Mouse (Mus musculus): ENCODE results near the gene Braf. TPM values are rescaled to one million over a fixed set of nuclear protein-coding genes. Genes with fewer than 3 reads are reported as not detected.

Braf gene
- polyA plus RNA-seq, 1 experiment from 2014 or later: 25.9 TPM

DNA sequence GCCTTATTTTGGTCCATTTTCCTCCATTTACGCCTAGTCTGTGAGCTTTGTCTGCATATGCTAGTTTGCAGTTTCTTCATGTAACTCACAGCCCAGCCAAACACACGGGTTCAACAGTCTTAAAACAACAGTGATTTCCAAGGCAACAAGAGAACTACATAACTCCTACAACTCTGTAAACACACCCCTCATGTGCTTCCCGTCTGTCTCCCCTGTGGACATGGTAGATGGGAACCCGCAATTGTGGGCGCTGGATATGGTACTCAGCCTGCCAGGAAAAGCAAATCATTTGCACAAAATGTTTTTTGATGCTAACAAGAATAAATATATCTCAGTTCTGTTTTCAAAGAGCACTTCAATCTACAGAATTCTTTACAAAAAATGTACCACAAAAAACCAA is 120.7 kb downstream of the Braf start:
- Histone ChIP-seq H3K36me3 (ENCODE audit: control insufficient read depth, insufficient read depth, low read length) (peaks cover 38% of the 10 kb centered on the region), H3K27ac (replicated peaks; ENCODE audit: low read depth, low read length) (no peak overlapping the region), H3K4me3 (replicated peaks; ENCODE audit: low read depth, low read length) (no peak overlapping the region), H3K27me3 (ENCODE audit: control insufficient read depth, insufficient read depth, low read length) (no peaks in the 10 kb centered on the region), H3K4me2 (ENCODE audit: low read length) (no peak overlapping the region), H3K9ac (replicated peaks; ENCODE audit: low read length) (no peak overlapping the region), H3K4me1 (ENCODE audit: control insufficient read depth, insufficient read depth, low read length) (no peaks in the 10 kb centered on the region), H3K9me3 (ENCODE audit: control insufficient read depth, low read length) (no peaks in the 10 kb centered on the region)
- WGBS: 90% methylated on average over 5 of the region's 5 CpGs
- no peak for ATAC-seq (ENCODE audit: low FRiP score, low TSS enrichment)
- DNase-seq: no peak

DNA sequence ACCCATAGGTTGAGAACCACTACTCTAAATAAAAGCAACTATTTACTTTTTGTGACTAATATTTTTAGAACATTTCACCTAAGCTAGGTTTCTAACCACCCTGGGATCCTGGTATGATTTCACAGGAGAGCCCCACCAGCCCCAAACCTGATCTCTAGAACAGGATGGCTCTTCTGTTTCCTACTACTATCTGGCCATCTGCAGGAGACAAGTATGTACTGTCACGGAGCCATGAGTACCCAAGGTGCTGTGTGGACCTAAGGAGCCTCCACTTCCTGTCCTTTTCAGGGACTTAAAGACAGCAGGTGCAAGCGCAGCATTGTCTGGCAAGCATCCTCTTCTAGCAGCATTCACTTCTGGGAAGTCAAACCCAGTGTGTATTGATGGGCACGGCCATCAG is 123.4 kb downstream of the Braf start:
- ATAC-seq (ENCODE audit: low FRiP score, low TSS enrichment) (no peak), DNase-seq (no peak)
- Histone ChIP-seq H3K4me2 (ENCODE audit: low read length) (no peak overlapping the region), H3K4me3 (replicated peaks; ENCODE audit: low read depth, low read length) (no peak overlapping the region), H3K36me3 (ENCODE audit: control insufficient read depth, insufficient read depth, low read length) (peaks cover 54% of the 10 kb centered on the region), H3K4me1 (ENCODE audit: control insufficient read depth, insufficient read depth, low read length) (no peaks in the 10 kb centered on the region), H3K27ac (replicated peaks; ENCODE audit: low read depth, low read length) (no peak overlapping the region), H3K9me3 (ENCODE audit: control insufficient read depth, low read length) (no peaks in the 10 kb centered on the region), H3K9ac (replicated peaks; ENCODE audit: low read length) (no peak overlapping the region), H3K27me3 (ENCODE audit: control insufficient read depth, insufficient read depth, low read length) (no peaks in the 10 kb centered on the region)
- 85% methylated on average over 3 of the region's 3 CpGs for WGBS

DNA sequence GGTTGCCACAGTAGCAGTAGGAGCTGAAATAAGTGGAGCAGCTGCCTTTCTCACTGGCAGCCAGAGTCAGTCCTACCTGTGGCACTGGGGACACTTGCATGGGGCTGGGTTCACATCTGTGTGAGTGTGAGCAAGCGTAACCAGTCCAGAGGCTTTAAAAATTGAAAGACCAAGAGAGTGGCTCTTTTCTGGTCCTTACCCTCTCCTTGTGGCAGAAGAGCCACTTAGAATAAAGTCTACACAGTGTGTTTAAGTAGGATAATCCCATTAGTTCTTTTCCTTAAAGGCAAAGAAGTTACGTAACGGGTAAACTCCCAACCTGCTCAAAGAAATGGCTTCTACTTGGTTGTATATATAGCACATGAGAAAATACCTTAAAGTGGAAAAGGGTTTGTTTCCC is 124.4 kb downstream of the Braf start:
- 95% methylated on average over 3 of the region's 3 CpGs for WGBS
- Histone ChIP-seq H3K4me3 (replicated peaks; ENCODE audit: low read depth, low read length) (no peak overlapping the region), H3K27ac (replicated peaks; ENCODE audit: low read depth, low read length) (no peak overlapping the region), H3K9ac (replicated peaks; ENCODE audit: low read length) (no peak overlapping the region), H3K4me1 (ENCODE audit: control insufficient read depth, insufficient read depth, low read length) (no peaks in the 10 kb centered on the region), H3K9me3 (ENCODE audit: control insufficient read depth, low read length) (no peaks in the 10 kb centered on the region), H3K27me3 (ENCODE audit: control insufficient read depth, insufficient read depth, low read length) (no peaks in the 10 kb centered on the region), H3K36me3 (ENCODE audit: control insufficient read depth, insufficient read depth, low read length) (peaks cover 54% of the 10 kb centered on the region), H3K4me2 (ENCODE audit: low read length) (no peak overlapping the region)
- DNase-seq: no peak
- ATAC-seq (ENCODE audit: low FRiP score, low TSS enrichment): no peak

DNA sequence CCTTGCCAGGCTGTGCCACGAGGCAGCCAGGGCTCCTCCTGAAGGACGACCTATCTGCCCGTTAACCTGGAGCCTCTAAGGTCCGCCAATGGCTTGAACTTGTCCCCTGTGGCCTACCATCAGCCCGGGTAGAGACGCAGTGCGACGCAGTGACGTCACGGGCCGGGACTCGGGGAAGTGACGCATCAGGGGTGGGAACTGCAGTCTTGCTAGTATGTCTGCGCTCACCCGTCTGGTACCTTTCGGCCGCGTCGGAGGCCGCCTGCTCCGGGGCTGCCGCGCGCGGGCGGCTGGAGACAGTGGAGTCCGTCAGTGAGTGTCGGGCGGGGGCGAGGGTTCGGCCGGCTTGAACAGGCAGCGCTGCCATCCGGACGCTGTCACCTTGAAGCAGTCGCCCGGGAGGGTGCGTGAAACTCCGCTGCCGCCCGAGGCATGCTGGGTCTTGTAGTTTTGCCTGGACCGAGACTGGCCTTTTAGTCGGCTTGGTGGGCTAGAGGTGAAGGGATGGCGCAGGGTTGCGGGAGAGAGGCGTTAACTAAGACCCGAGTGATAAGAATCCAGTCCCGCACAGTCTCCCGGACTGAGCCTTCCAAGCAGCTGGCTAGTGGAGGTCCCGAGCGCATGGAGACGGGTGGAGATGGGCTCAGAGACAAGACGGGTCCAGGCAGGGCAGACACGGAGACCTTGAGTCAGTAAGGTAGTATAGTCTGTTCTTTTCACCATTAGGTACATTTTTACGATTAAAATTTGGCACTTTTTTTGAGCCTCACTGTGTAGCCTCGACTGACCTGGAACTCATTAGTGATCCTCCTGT is 132.7 kb downstream of the Braf start, which contains the start of gene Ndufb2:
TSS of gene Ndufb2 (plus strand) at position 174 of the 814 bp plus-strand sequence.
- peaks cover 5% of the 10 kb centered on the region; the same call in 1 of the 2 replicates for H3K4me1 ChIP-seq (ENCODE audit: control insufficient read depth, insufficient read depth, low read length)
- H3K4me2 ChIP-seq (ENCODE audit: low read length): peak within 1 kb of the TSS; percentile 71
- DNase-seq (peak; percentile 98), ATAC-seq (ENCODE audit: low FRiP score, low TSS enrichment) (peak; percentile 98)
- H3K4me3 ChIP-seq (replicated peaks; ENCODE audit: low read depth, low read length): peak within 1 kb of the TSS; percentile 78
- no peaks in the 10 kb centered on the region for H3K27me3 ChIP-seq (ENCODE audit: control insufficient read depth, insufficient read depth, low read length)
- peaks cover 28% of the 10 kb centered on the region for H3K36me3 ChIP-seq (ENCODE audit: control insufficient read depth, insufficient read depth, low read length)
- peak within 1 kb of the TSS; percentile 95 for H3K27ac ChIP-seq (replicated peaks; ENCODE audit: low read depth, low read length)
- under 1% methylated on average over 56 of the region's 56 CpGs for WGBS
- peak within 1 kb of the TSS; percentile 77 for H3K9ac ChIP-seq (replicated peaks; ENCODE audit: low read length)
- H3K9me3 ChIP-seq (ENCODE audit: control insufficient read depth, low read length): no peaks in the 10 kb centered on the region

DNA sequence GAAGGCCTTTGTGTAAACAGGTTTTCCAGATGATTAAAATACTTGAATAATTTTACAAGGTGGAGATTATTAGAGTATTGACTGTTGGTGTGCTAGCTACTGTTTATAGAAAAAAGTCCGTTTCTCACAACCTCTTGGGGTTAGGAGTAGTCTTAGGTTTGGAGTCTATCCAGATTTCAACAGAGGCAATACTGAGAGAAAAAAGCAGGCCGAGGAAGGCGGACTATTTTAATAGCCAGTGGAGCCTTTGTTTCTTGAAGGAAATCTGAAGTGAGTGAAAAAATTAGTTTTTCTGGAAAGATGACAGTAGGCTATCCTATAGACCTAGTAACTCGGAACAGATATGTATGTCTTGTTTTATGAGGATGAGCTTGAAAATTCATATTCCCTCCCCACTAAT is 133.8 kb downstream of the Braf start:
- WGBS: 98% methylated on average over 4 of the region's 4 CpGs
- H3K27me3 ChIP-seq (ENCODE audit: control insufficient read depth, insufficient read depth, low read length): no peaks in the 10 kb centered on the region
- DNase-seq (no peak), ATAC-seq (ENCODE audit: low FRiP score, low TSS enrichment) (no peak)
- H3K9ac ChIP-seq (replicated peaks; ENCODE audit: low read length): no peak overlapping the region
- H3K4me3 ChIP-seq (replicated peaks; ENCODE audit: low read depth, low read length): no peak overlapping the region
- no peak overlapping the region for H3K27ac ChIP-seq (replicated peaks; ENCODE audit: low read depth, low read length)
- peaks cover 30% of the 10 kb centered on the region for H3K36me3 ChIP-seq (ENCODE audit: control insufficient read depth, insufficient read depth, low read length)
- no peaks in the 10 kb centered on the region for H3K9me3 ChIP-seq (ENCODE audit: control insufficient read depth, low read length)
- H3K4me2 ChIP-seq (ENCODE audit: low read length): no peak overlapping the region
- H3K4me1 ChIP-seq (ENCODE audit: control insufficient read depth, insufficient read depth, low read length): peaks cover 5% of the 10 kb centered on the region; the same call in 1 of the 2 replicates

DNA sequence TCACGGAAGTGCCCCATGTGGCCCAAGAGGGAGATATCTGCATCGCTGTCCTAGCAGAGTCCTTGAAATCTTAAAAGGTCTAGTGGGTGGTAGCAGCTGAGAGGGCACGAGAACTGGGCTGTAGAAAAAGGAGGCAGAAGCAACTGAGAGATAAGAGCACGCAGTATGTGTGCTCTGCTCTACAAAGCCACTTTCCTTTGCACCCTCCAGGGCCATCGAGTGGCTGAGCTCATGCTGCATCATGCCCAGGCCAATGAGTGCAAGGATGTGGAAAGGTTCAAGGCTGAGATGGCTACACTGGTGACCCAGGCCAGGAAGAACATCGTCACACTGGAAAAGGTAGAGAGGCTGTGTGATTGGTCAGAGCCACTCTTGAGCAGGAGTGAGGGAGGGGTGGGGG is 139.7 kb downstream of the Braf start, which contains the start of gene Gm42420:
TSS of gene Gm42420 (plus strand) at position 237 of the 400 bp plus-strand sequence.
- no peak for DNase-seq
- Histone ChIP-seq H3K9me3 (ENCODE audit: control insufficient read depth, low read length) (no peaks in the 10 kb centered on the region), H3K36me3 (ENCODE audit: control insufficient read depth, insufficient read depth, low read length) (peaks cover 79% of the 10 kb centered on the region), H3K4me3 (replicated peaks; ENCODE audit: low read depth, low read length) (no peak within 1 kb of the TSS), H3K4me2 (ENCODE audit: low read length) (no peak within 1 kb of the TSS), H3K4me1 (ENCODE audit: control insufficient read depth, insufficient read depth, low read length) (no peaks in the 10 kb centered on the region), H3K27ac (replicated peaks; ENCODE audit: low read depth, low read length) (no peak within 1 kb of the TSS), H3K27me3 (ENCODE audit: control insufficient read depth, insufficient read depth, low read length) (no peaks in the 10 kb centered on the region), H3K9ac (replicated peaks; ENCODE audit: low read length) (no peak within 1 kb of the TSS)
- 94% methylated on average over 6 of the region's 6 CpGs for WGBS
- ATAC-seq (ENCODE audit: low FRiP score, low TSS enrichment): no peak

DNA sequence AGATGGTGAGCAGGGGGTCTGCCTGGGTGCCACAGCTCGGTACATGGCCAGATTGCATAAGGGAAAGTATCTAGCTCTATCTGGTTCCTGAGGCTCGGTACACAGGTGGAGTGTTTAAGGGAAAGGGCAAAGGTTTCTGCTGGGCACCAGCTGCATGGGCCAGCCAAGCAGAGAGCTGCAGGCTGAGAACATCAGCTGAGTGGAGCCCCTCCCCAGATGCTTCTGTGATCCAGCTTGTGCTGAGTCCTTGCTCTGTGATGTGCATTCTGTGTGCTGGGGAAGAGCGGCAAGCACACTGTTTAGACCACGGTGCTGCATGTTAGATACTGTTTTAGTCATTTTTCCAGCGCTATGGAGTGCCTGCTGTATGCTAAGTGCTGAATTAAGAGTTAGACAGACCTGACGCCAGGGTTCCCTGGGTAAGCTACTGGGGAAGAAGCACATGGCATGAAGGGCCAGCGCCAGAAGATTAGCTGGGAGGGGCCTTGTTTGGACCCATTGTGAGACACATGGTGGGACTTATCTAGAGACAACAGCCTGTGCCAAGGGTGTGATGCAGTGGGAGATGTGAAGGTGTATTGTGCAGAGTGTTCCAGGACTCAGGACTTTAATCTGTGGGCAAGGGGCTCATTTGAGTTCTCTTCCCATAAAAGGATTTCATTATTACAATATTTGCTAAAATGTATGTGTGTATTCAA is 144.0 kb downstream of the Braf start:
- DNase-seq: no peak
- Histone ChIP-seq H3K9ac (replicated peaks; ENCODE audit: low read length) (no peak overlapping the region), H3K27ac (replicated peaks; ENCODE audit: low read depth, low read length) (no peak overlapping the region), H3K4me1 (ENCODE audit: control insufficient read depth, insufficient read depth, low read length) (no peaks in the 10 kb centered on the region), H3K36me3 (ENCODE audit: control insufficient read depth, insufficient read depth, low read length) (peaks cover 76% of the 10 kb centered on the region), H3K27me3 (ENCODE audit: control insufficient read depth, insufficient read depth, low read length) (no peaks in the 10 kb centered on the region), H3K4me2 (ENCODE audit: low read length) (no peak overlapping the region), H3K4me3 (replicated peaks; ENCODE audit: low read depth, low read length) (no peak overlapping the region), H3K9me3 (ENCODE audit: control insufficient read depth, low read length) (no peaks in the 10 kb centered on the region)
- 79% methylated on average over 7 of the region's 7 CpGs for WGBS
- ATAC-seq (ENCODE audit: low FRiP score, low TSS enrichment): no peak

DNA sequence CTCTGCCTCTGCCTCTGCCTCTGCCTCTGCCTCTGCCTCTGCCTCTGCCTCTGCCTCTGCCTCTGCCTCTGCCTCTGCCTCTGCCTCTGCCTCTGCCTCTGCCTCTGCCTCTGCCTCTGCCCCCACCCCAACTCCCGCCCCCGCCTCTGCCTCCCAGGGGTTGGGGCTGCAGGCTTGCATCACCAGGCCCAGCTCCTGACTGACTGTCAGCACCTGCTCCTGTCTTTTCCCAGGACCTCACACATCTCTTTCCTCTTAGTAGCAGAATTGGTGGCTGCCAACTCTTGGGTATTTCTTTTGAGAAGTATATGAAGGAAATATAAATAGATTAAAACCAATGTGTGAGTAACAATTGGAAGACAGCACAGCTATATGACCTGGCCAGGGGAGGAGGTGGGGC is 144.7 kb downstream of the Braf start:
- Histone ChIP-seq H3K4me3 (replicated peaks; ENCODE audit: low read depth, low read length) (no peak overlapping the region), H3K27ac (replicated peaks; ENCODE audit: low read depth, low read length) (no peak overlapping the region), H3K27me3 (ENCODE audit: control insufficient read depth, insufficient read depth, low read length) (no peaks in the 10 kb centered on the region), H3K4me2 (ENCODE audit: low read length) (no peak overlapping the region), H3K36me3 (ENCODE audit: control insufficient read depth, insufficient read depth, low read length) (peaks cover 70% of the 10 kb centered on the region), H3K9ac (replicated peaks; ENCODE audit: low read length) (no peak overlapping the region), H3K9me3 (ENCODE audit: control insufficient read depth, low read length) (no peaks in the 10 kb centered on the region), H3K4me1 (ENCODE audit: control insufficient read depth, insufficient read depth, low read length) (no peaks in the 10 kb centered on the region)
- 95% methylated on average over 2 of the region's 2 CpGs for WGBS
- DNase-seq (no peak), ATAC-seq (ENCODE audit: low FRiP score, low TSS enrichment) (no peak)

Data from midbrain, embryonic 14.5 days (tissue).